Mouse (Mus musculus): ENCODE measurements at regions not wholly inside any gene's neighbourhood (a gene's known extent, or its start where the extent isn't known, plus 50 kb on each side); places are given as distances from the start of the nearest gene placed in this dataset.

- DNase-seq (ENCODE audit: low spot score in 2 of 2): no peak
These were observed 131.0 kb upstream of the Rgs17 start for GRCm38 (mm10) chr10:6053207-6053606.

- no peak for DNase-seq (ENCODE audit: low spot score in 2 of 2)
These were observed 121.2 kb upstream of the Rgs17 start for GRCm38 (mm10) chr10:6043358-6043757.

- no peak for DNase-seq (ENCODE audit: low spot score in 2 of 2)
These were observed 117.6 kb upstream of the Rgs17 start for GRCm38 (mm10) chr10:6039771-6040170.

DNA sequence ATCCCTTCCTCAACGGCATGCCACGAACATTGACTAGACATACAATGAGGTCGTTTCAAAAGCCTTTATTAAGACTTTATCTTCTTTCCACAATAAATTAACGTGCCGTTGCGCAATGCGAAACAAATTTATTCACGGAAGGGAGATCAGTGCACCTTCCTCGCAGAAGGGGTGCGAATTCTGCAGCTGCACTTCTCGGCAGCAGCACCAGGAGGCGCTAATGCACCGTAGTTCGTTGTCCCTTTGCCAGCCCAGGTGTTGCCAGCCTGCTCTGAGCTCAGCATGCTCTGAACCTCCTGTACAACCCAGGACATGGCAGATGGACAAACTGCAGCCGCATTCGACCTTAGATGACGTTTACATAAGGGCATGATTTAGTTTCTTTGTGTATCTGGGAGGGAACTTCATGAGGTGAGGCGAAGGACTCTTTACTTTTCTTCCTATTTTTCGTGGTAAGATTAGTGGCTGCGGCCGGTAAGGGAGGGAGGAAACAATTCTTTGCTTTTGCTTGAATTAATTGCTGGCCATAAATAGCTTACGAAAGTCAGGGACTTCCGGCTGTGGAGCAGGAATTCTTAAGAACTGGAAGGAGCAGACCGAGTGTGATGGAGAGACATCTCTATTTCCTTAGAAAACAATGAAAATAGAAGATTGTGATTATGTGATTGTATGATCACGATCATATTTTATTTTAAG, 113.7 kb upstream of the Rgs17 start:
- DNase-seq (ENCODE audit: low spot score in 2 of 2): peak; percentile 85 to 89

DNA sequence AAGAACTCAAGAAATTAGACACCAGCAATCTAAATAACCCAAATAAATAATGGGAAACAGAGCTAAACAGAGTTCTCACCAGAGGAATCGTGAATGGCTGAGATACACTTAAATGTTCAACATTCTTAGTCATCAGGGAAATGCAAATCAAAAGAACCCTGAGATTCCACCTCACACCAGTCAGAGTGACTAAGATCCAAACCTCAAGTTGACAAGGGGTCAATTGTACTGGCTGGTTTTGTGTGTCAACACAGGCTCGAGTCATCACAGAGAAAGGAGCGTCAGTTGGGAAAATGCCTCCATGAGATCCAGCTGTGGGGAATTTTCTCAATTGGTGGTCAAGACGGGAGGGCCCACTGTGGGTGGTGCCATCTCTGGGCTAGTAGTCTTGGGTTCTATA, 110.3 kb upstream of the Rgs17 start:
- no peak for DNase-seq (ENCODE audit: low spot score in 2 of 2)

DNA sequence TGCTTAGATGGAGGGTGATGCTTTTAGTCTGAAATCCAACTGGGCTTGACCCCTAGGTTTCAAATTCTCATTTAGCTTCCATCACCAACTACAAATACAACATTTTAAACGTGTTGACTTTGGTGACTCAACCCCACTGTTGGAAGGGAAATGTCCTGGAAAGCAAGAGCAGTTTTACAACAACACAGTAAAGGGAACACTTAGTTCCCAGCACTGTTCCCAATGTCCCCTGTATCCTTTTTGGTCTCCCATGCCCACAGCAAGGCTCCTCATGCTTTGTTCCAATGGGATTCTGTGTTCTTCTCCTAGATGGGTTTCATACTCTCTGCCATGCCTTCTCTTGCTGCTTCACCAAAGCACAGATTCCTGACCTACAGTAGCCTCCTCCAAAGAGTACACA, 105.4 kb upstream of the Rgs17 start:
- DNase-seq (ENCODE audit: low spot score in 2 of 2): no peak

- DNase-seq (ENCODE audit: low spot score in 2 of 2): no peak
These were observed 104.1 kb upstream of the Rgs17 start for GRCm38 (mm10) chr10:6026317-6026716.

- no peak for DNase-seq (ENCODE audit: low spot score in 2 of 2)
These were observed 100.5 kb upstream of the Rgs17 start for GRCm38 (mm10) chr10:6022609-6023283.

- DNase-seq (ENCODE audit: low spot score in 2 of 2): no peak
These were observed 98.9 kb upstream of the Rgs17 start for GRCm38 (mm10) chr10:6020944-6021684.

- no peak for DNase-seq (ENCODE audit: low spot score in 2 of 2)
These were observed 91.5 kb upstream of the Rgs17 start for GRCm38 (mm10) chr10:6013743-6014142.

DNA sequence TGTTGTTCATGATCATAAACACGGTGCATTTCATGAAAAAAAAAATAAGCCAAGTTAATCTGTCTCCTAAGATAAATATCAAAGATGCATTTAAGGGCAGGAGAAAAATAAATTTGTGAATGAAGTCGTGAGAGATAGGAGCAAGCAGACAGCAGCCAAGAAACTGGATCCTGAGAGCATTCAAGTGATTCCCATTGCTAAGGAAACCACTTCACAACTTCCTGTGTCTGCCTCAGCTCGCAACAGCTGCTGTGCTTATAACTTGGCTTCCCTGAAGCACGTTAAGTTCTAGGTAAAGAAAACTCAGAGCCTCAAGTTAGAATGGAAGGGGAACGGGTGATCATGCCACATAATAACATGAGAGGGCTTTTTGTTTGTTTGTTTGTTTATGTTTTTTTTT, 89.3 kb upstream of the Rgs17 start:
- DNase-seq (ENCODE audit: low spot score in 2 of 2): no peak

DNA sequence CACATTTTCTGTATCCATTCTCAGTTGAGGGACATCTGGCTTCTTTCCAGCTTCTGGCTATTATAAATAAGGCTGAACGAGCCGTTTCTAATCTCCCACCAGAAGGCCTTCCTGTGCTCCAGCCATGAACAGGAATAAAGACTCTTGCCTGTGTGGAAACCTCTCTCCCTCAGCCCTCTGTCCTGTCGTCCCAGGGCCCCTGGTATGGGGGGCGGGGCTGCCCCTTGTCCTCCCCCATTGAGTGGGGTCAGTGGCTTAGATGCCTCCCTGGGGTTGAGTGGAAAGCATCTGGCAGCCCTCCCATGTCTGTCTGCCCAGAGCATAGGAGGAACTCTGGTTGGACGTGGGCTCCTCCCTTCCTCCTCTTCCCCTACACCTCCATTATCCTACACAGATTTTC, 88.8 kb upstream of the Rgs17 start:
- no peak for DNase-seq (ENCODE audit: low spot score in 2 of 2)

GRCm38 (mm10) chr10:6007238-6007972, 85.2 kb upstream of the Rgs17 start:
- no peak for DNase-seq (ENCODE audit: low spot score in 2 of 2)

DNA sequence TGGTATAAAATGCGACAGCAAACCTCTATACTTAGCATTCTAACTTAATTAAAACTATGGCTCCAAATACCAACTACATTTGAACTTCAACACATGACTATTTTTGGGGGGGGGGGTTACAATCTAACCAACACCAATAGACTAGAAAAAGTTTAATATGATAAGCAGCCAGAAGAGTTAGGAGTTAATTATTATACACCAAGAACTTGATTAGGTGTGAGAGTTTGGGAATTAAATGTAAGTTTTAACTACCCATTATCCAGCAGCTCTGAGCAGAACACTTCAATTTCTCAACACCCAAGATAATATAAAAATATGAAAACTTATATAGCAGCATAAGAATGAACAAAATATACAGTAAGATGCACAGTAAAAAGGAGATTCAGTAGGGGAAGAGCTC, 59.2 kb upstream of the Rgs17 start:
- no peak for DNase-seq (ENCODE audit: low spot score in 2 of 2)

DNA sequence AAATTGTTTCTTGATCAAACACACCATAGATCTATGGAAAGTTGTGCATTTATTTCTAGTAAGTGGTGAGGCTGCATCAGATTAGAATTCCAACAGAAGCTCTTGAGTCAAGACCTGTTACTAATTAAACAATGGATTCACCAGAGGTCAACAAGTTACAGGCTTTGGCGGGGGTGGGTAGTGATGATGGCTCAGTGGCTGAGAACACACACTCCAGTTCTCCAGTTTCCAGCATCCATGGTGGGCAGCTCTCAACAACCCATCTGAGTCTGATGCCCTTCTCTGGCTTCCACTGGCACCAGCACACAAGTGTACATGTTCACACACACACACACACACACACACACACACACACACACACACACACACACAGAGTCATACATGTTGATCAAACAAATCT, 56.3 kb upstream of the Rgs17 start:
- DNase-seq (ENCODE audit: low spot score in 2 of 2): no peak

Data from left cerebral cortex, adult 18-20 months (tissue).